ENCODE assay signal across 8 mouse cellular contexts in genomic region chr8:84840248-84840999, GRCm38 (mm10). TPM values are rescaled to one million over a fixed set of nuclear protein-coding genes. Genes with fewer than 3 reads are reported as not detected.
DNase-seq lines count a peak whose midpoint lies in the region; ATAC-seq and TF ChIP-seq lines count a peak whose summit lies in the region.

Gene Rad23a, minus strand, starts transcription at chr8:84840665.

- TF ChIP-seq CTCF in G1E (IDR thresholded peaks at IDR 0.05; ENCODE audit: low read depth, low read length), result no peak
- TF ChIP-seq CTCF in layer of hippocampus, adult 2 months (conservative IDR thresholded peaks at IDR 0.05), result no peak
- no peak for TF ChIP-seq CTCF in lung, embryonic 14.5 days (IDR thresholded peaks at IDR 0.05; ENCODE audit: low read depth)
- TF ChIP-seq CTCF in olfactory bulb, adult 2 months (IDR thresholded peaks at IDR 0.05; ENCODE audit: insufficient read depth, low read depth, low read length), result no peak
- TF ChIP-seq CTCF in thymus, adult 2 months (IDR thresholded peaks at IDR 0.05; ENCODE audit: borderline replicate concordance, control insufficient read depth, extremely low read depth, insufficient read depth, low read length, poor library complexity), result no peak

- DNase-seq in G1E (ENCODE audit: low spot score), result peak; percentile 88
- DNase-seq in cerebellum, adult 18-20 months, result peak; percentile 93
- DNase-seq in heart, postnatal 36 days, result peak; percentile 88 to 91
- peak; percentile 90 to 92 for DNase-seq in layer of hippocampus, adult 2 months (ENCODE audit: low spot score in 2 of 2)
- peak; percentile 98 for DNase-seq in lung, embryonic 14.5 days
- peak; percentile 89 for DNase-seq in thymus, adult 2 months

- no peaks in the 10 kb centered on the region for H3K27me3 ChIP-seq in G1E (ENCODE audit: insufficient read depth, low read length)
- H3K27me3 ChIP-seq in forebrain, embryonic 16.5 days (replicated peaks; ENCODE audit: control insufficient read depth, insufficient read depth, low read length), result no peaks in the 10 kb centered on the region
- no peaks in the 10 kb centered on the region for H3K27me3 ChIP-seq in lung, embryonic 14.5 days (ENCODE audit: insufficient read depth, low read length)
- H3K27me3 ChIP-seq in thymus, adult 2 months (ENCODE audit: control insufficient read depth, insufficient read depth, low read length), result no peaks in the 10 kb centered on the region

- peak; percentile 43; the same call in 1 of the 2 replicates for TF ChIP-seq POLR2A in olfactory bulb, adult 2 months (IDR thresholded peaks at IDR 0.05; ENCODE audit: insufficient read depth, low read depth, low read length)
- TF ChIP-seq POLR2A in thymus, adult 2 months (IDR thresholded peaks at IDR 0.05; ENCODE audit: control insufficient read depth, extremely low read depth, insufficient read depth, low read length, poor library complexity), result peak; percentile 60; the same call in 1 of the 2 replicates

- H3K36me3 ChIP-seq in G1E (replicated peaks), result peaks cover 87% of the 10 kb centered on the region
- H3K36me3 ChIP-seq in forebrain, embryonic 16.5 days (ENCODE audit: control insufficient read depth, insufficient read depth), result peaks cover 46% of the 10 kb centered on the region
- H3K36me3 ChIP-seq in lung, embryonic 14.5 days (ENCODE audit: insufficient read depth), result peaks cover 81% of the 10 kb centered on the region
- peaks cover 47% of the 10 kb centered on the region for H3K36me3 ChIP-seq in thymus, adult 2 months (ENCODE audit: control insufficient read depth, insufficient read depth, low read length)

- H3K9ac ChIP-seq in forebrain, embryonic 16.5 days (replicated peaks; ENCODE audit: low read depth, low read length), result peak within 1 kb of the TSS; percentile 88
- peak within 1 kb of the TSS; percentile 88 for H3K9ac ChIP-seq in lung, embryonic 14.5 days

- H3K4me3 ChIP-seq in G1E (ENCODE audit: low read depth, low read length), result peak within 1 kb of the TSS; percentile 88
- peak within 1 kb of the TSS; percentile 76 for H3K4me3 ChIP-seq in forebrain, embryonic 16.5 days (replicated peaks; ENCODE audit: low read length)
- peak within 1 kb of the TSS; percentile 81 for H3K4me3 ChIP-seq in layer of hippocampus, adult 2 months
- peak within 1 kb of the TSS; percentile 77 for H3K4me3 ChIP-seq in lung, embryonic 14.5 days (ENCODE audit: low read depth, low read length)
- peak within 1 kb of the TSS; percentile 63 for H3K4me3 ChIP-seq in olfactory bulb, adult 2 months (ENCODE audit: insufficient read depth, low read depth, low read length)
- peak within 1 kb of the TSS; percentile 67 for H3K4me3 ChIP-seq in thymus, adult 2 months (ENCODE audit: control insufficient read depth, insufficient read depth, low read length)

- under 1% methylated on average over 47 of the region's 55 CpGs for WGBS in forebrain, embryonic 16.5 days
- under 1% methylated on average over 55 of the region's 55 CpGs for WGBS in lung, embryonic 14.5 days
- under 1% methylated on average over 48 of the region's 55 CpGs for WGBS in olfactory bulb, adult 2 months
- under 1% methylated on average over 55 of the region's 55 CpGs for WGBS in thymus, adult 2 months

- no peaks in the 10 kb centered on the region for H3K9me3 ChIP-seq in G1E (replicated peaks)
- no peaks in the 10 kb centered on the region for H3K9me3 ChIP-seq in forebrain, embryonic 16.5 days (ENCODE audit: control insufficient read depth, low read length)
- H3K9me3 ChIP-seq in lung, embryonic 14.5 days (ENCODE audit: low read depth, low read length), result no peaks in the 10 kb centered on the region

- peak within 1 kb of the TSS; percentile 79 for H3K27ac ChIP-seq in forebrain, embryonic 16.5 days (ENCODE audit: low read length)
- H3K27ac ChIP-seq in layer of hippocampus, adult 2 months, result peak within 1 kb of the TSS; percentile 90
- peak within 1 kb of the TSS; percentile 91 for H3K27ac ChIP-seq in lung, embryonic 14.5 days (ENCODE audit: low read depth)
- no peak within 1 kb of the TSS for H3K27ac ChIP-seq in olfactory bulb, adult 2 months (ENCODE audit: insufficient read depth, low read depth, low read length)
- no peak within 1 kb of the TSS for H3K27ac ChIP-seq in thymus, adult 2 months (ENCODE audit: control insufficient read depth, insufficient read depth, low read length)

- peak; percentile 83 for ATAC-seq in G1E (ENCODE audit: extremely low read depth, insufficient number of reproducible peaks, low FRiP score, poor library complexity, severe bottlenecking)
- ATAC-seq in forebrain, embryonic 16.5 days, result peak; percentile 96
- peak; percentile 93 for ATAC-seq in lung, embryonic 14.5 days (ENCODE audit: insufficient read depth)

- peak within 1 kb of the TSS; percentile 73 for H3K4me2 ChIP-seq in forebrain, embryonic 16.5 days (ENCODE audit: low read length)
- H3K4me2 ChIP-seq in lung, embryonic 14.5 days, result peak within 1 kb of the TSS; percentile 72

- intact Hi-C loops in heart, postnatal 36 days (cut with DNase I), result no loop called here

- H3K4me1 ChIP-seq in G1E (ENCODE audit: insufficient read depth, low read depth, low read length), result peaks cover 82% of the 10 kb centered on the region
- H3K4me1 ChIP-seq in forebrain, embryonic 16.5 days (replicated peaks; ENCODE audit: control insufficient read depth, insufficient read depth, low read length), result peaks cover 36% of the 10 kb centered on the region
- peaks cover 12% of the 10 kb centered on the region for H3K4me1 ChIP-seq in lung, embryonic 14.5 days (ENCODE audit: insufficient read depth)
- H3K4me1 ChIP-seq in olfactory bulb, adult 2 months (ENCODE audit: control insufficient read depth, insufficient read depth, low read length), result peaks cover 4% of the 10 kb centered on the region
- peaks cover 4% of the 10 kb centered on the region; the same call in 1 of the 2 replicates for H3K4me1 ChIP-seq in thymus, adult 2 months (replicated peaks; ENCODE audit: control insufficient read depth, insufficient read depth, low read length)

RNA-seq across cellular contexts. Expression of gene Rad23a, which starts in this region (rescaled TPM):
- total RNA-seq in G1E (2014; fragmentation: Nextera tagmentation) (116 and 121 TPM in 2 replicates), G1E (2017) (38.7 and 39.2 TPM in 2 replicates)
- 414 and 672 TPM in 2 replicates for polyA plus RNA-seq in G1E (2012)
- polyA plus RNA-seq in forebrain, embryonic 16.5 days (2015; fragmentation: Nextera tagmentation; extraction: Ambion mirVana), result 84.8 and 86.5 TPM in 2 replicates
- total RNA-seq in heart, postnatal 36 days (2021), result 10 to 100 TPM; 84.0 to 87.4 TPM
- total RNA-seq in layer of hippocampus, adult 2 months (2021), result 10 to 100 TPM; 63.4 to 75.9 TPM
- 118 and 123 TPM in 2 replicates for polyA plus RNA-seq in lung, embryonic 14.5 days (2014; fragmentation: Nextera tagmentation; extraction: Ambion mirVana)
- polyA plus RNA-seq in olfactory bulb, adult 2 months (2012; ENCODE audit: insufficient read depth, insufficient read length, low replicate concordance, missing spikeins), result not detected in 2 replicates
- polyA plus RNA-seq in thymus, adult 2 months (2012; rRNA removed), result 109 and 117 TPM in 2 replicates

Comparison
In these comparisons a context has a peak if more than half of its experiments do, and no peak if none do; other contexts are left out.
1. H3K27ac ChIP-seq: peak in forebrain, embryonic 16.5 days (single experiment), layer of hippocampus, adult 2 months (single experiment) and lung, embryonic 14.5 days (single experiment); none in olfactory bulb, adult 2 months (single experiment) and thymus, adult 2 months (single experiment).
2. Peak in every context shown above with its lines, with median percentiles within 50 percentile points of each other: ATAC-seq, DNase-seq and H3K4me3 ChIP-seq.